Mouse (Mus musculus): ENCODE measurements at regions not wholly inside any gene's neighbourhood (a gene's known extent, or its start where the extent isn't known, plus 50 kb on each side); places are given as distances from the start of the nearest gene placed in this dataset.
A peak's percentile ranks its signal among the peaks of the same experiment; 100 is the strongest.

- no peak for DNase-seq (ENCODE audit: low read depth in 1 of 2, low spot score in 2 of 2)
Measured at GRCm38 (mm10) chr2:148622216-148622615, 50.2 kb upstream of the Nxt1 start.

DNA sequence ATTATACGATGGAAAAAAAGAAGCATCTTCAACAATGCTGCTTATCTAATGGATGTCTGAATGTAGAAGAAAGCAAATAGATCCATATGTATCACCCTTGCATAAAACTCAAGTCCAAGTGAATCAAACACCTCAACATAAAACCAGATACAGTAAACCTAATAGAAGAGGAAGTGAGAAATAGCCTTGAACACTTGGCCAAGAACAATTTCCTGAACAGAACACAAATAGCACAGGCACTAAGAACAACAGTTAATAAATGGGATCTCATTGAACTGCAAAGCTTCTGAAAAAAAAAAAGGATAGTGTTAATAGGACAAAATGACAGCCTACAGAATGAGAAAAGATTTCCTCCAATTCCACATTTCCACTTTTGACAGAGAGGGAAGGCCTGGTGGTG, 60.5 kb upstream of the Nxt1 start:
- DNase-seq (ENCODE audit: low read depth in 1 of 2, low spot score in 2 of 2): no peak

DNA sequence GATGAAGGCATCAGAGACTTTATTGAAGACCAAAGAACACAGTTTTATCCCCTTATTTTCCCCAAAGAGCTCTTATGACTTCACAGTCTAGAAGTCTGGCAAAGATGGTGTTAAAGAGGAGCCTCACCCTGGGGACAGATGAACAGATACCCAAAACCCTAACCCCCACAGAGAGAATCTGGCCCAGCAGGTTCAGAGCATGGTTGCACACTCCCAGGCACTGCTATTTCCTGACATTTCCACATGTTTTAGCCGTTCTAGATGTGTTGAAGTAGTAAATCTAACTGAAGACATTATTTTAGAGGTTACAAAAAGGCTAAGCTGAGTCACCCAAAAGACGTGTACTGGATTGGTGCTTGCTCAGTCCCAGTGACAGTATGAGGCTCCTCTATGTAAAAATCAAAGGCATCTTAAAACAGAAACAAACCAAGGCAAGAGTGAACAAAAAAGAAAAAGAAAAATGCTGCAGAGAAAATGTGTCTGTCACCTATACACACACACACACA, 66.9 kb upstream of the Nxt1 start:
- no peak for DNase-seq (ENCODE audit: low read depth in 1 of 2, low spot score in 2 of 2)

GRCm38 (mm10) chr2:148603951-148604350, 68.5 kb upstream of the Nxt1 start:
- no peak for DNase-seq (ENCODE audit: low read depth in 1 of 2, low spot score in 2 of 2)

DNA sequence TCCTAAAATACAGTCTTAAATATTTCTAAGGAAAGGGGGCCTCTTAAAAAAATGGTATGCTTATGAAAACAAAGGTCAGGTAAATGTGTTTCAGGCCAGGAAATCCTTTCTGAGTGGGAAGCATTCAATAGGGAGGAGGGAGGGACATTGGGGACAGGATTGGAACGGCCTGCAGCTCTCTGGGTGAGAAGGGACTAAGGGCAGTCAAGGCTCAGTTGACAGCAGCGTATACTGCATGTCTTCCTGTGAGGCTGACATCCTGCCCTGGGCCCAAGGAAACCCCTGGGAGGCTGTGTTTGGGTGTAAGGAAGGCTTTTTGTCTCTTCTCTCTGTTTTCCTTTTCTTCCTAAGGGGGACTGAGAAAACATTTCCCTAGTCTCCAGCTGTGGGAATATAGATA, 69.1 kb upstream of the Nxt1 start:
- DNase-seq (ENCODE audit: low read depth in 1 of 2, low spot score in 2 of 2): no peak

DNA sequence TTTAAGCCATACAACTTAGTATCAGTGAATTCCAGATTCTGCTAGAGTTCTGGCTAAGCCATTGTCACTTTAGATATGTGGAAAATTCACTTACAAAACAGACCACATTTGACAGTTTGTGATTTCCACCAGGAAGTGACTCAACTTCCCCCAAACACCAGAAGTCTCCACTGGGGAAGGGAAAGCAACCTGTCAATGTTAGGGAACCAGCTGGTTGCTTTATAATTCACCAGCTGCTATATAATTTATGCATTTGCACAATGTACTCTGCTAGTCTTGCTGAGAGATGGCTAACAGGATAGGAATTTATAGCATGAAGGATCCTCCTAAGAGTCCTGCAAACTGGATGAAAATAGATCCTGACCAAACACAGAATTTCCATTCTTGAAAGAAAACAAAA, 72.9 kb upstream of the Nxt1 start:
- no peak for DNase-seq (ENCODE audit: low read depth in 1 of 2, low spot score in 2 of 2)

DNA sequence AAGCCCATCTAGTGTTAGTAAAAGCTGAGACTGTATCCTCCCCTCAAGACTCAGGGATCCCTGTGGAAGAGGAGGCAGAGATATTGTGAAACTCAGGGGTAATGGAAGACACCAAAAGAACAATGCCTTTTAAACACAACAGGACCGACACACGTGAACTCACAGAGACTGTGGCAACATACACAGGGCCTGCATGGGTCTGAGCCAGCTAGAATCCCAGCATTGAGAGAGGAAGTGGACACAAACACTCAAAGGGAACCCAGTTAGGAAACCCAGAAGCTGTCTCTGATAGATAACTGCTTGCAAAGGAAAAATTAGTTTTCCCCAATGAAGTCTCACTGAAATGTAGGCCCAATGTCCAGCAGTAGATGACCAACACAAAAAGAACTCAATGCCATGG, 75.4 kb upstream of the Nxt1 start:
- DNase-seq (ENCODE audit: low read depth in 1 of 2, low spot score in 2 of 2): no peak

DNA sequence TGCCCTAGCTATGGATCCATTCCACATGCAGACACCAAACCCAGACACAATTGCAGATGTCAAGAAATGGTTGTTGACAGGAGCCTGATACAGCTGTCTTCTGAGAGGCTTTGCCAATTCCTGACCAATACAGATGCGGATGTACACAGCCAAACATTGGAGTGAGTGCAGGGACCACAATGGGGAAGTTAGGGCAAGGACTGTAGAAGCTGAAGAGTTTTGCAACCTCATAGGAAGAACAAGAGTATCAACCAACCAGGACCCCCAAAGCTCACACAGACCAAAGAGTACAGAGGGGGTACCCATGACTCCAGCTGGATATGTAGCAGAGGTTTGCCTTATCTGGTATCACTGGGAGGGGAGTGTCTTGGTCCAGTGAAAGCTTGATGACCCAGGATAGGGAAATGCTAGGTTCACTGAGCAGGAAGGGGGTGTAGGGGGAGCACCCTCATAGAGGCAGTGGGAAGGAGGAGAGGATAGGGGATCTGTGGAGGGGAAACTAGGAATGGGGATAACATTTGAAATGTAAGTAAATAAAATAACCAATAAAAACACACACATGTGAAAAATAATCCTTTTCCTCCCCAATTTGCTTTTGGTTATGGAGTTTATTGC, 86.6 kb upstream of the Nxt1 start:
- no peak for DNase-seq (ENCODE audit: low read depth in 1 of 2, low spot score in 2 of 2)

- no peak for DNase-seq (ENCODE audit: low read depth in 1 of 2, low spot score in 2 of 2)
Measured at GRCm38 (mm10) chr2:148582208-148582607, 90.2 kb upstream of the Nxt1 start.

DNA sequence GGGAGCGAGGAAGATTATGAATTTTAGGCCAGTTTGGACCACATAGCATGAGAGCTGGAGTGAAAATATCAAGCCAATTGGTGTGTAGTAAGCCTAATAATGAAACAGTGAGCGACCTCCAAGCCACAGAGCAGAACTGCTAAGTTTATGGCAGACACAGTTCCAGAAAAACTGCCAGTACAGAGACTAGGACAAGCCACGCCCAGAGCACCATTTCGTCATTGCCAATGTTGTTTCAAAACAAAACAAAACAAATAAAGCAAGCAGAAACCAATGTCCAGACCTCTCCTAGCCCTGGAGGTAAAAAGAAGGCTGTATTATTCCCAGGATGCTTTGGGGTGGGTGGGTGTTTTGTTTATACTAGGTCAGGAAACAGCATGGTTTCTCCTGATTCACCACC, 90.7 kb upstream of the Nxt1 start:
- DNase-seq (ENCODE audit: low read depth in 1 of 2, low spot score in 2 of 2): no peak

GRCm38 (mm10) chr2:148580286-148580966, 92.0 kb upstream of the Nxt1 start:
- DNase-seq (ENCODE audit: low read depth in 1 of 2, low spot score in 2 of 2): no peak

DNA sequence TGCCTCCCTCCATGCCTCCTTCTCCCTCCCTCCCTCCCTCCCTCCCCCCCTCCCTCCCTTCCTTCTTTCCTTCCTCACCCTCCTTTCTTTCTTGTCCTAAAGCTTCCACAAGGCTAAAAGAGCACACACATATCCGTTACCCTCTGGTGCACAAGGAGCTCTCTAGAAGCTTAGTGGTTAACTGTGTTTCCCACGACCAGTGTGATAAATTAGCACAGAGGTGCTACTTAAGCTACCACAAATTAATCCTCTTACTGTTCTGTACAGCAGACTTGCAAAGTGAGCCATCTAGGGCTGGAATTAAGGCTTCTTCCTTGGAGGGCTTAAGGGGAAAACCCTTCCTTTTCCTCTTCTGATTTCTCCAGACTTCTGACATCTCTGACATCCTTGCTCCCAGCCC, 92.8 kb upstream of the Nxt1 start:
- no peak for DNase-seq (ENCODE audit: low read depth in 1 of 2, low spot score in 2 of 2)

DNA sequence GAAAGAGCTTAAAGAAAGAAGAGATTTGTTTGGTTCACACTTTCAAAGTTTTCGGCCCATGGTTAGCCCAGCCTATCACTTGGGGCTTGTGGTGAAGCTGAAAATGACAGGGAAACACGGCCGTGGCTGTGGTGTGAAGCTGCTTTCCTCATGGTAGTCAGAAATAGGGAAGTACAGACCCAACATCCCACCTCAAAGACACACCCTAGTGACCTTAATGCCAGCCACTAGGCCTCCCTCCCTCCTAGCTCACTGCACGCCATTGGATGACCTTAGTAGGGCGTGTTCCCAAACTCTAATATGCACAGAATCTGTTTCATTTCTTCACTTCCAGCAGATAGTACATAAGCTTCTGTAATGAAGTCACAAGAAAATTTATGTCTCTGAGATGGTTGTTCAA, 93.4 kb upstream of the Nxt1 start:
- DNase-seq (ENCODE audit: low read depth in 1 of 2, low spot score in 2 of 2): peak; percentile 61 to 75

DNA sequence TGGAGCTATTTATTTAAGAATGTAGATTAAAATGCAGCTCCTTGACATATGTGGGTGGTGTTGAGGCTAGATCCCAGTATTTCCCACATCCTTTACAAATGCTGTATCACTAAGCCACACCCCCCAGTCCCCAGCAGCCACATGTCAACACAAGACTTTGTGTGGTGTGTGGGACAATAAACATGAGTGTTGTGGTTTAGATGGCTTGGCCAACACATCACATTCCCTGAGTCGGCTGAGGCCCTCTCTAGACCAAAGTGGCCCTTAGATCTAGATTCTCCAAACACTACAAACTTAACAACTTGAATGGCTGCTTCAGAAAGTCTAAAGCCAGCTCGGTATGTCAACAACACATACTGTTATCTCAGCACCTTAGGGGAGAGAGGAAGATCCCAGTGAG, 94.2 kb upstream of the Nxt1 start:
- DNase-seq (ENCODE audit: low read depth in 1 of 2, low spot score in 2 of 2): no peak

GRCm38 (mm10) chr2:148575433-148575832, 97.0 kb upstream of the Nxt1 start:
- DNase-seq (ENCODE audit: low read depth in 1 of 2, low spot score in 2 of 2): no peak

DNA sequence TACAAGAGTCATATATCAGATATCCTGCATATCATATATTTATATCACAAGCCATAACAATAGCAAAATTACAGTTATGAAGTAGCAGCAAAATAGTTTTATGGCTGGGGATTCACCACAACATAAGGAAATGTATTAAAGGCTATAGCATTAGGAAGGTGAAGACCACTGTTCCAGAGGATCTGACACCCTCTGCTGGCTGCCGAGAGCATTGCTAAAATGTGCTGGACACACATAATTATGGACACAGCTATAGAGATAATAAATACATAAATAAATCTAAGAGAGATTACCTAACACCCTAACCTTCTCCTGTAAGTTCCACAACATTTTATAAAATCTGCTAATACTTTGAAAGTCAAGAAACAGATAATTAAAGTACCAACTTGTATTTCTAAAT, 100.2 kb upstream of the Nxt1 start:
- DNase-seq (ENCODE audit: low read depth in 1 of 2, low spot score in 2 of 2): no peak

GRCm38 (mm10) chr2:148571616-148572015, 100.8 kb upstream of the Nxt1 start:
- DNase-seq (ENCODE audit: low read depth in 1 of 2, low spot score in 2 of 2): no peak

- no peak for DNase-seq (ENCODE audit: low read depth in 1 of 2, low spot score in 2 of 2)
Measured at GRCm38 (mm10) chr2:148571018-148571417, 101.4 kb upstream of the Nxt1 start.

- DNase-seq (ENCODE audit: low read depth in 1 of 2, low spot score in 2 of 2): no peak
Measured at GRCm38 (mm10) chr2:148567930-148568481, 104.4 kb upstream of the Nxt1 start.

DNA sequence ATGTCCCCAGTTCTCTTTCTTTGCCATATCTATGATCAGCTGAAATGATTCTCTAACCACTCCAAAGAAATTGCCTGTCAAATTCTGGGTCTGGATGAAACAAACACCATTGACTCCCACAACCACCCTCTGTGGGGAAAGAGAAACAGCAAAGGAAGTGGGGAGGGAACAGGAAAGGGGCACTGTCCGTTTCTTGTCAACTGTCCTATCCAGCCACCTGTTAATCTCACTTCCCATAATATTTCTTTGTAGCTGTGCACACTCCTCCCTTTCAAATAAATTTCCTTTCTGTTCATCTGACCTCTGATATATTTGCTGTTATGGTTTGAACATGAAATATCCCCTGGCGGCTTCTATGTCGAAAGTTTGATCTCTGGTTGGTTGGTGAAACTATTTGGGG, 109.0 kb upstream of the Nxt1 start:
- no peak for DNase-seq (ENCODE audit: low read depth in 1 of 2, low spot score in 2 of 2)

GRCm38 (mm10) chr2:148562041-148562440, 110.4 kb upstream of the Nxt1 start:
- no peak for DNase-seq (ENCODE audit: low read depth in 1 of 2, low spot score in 2 of 2)

DNA sequence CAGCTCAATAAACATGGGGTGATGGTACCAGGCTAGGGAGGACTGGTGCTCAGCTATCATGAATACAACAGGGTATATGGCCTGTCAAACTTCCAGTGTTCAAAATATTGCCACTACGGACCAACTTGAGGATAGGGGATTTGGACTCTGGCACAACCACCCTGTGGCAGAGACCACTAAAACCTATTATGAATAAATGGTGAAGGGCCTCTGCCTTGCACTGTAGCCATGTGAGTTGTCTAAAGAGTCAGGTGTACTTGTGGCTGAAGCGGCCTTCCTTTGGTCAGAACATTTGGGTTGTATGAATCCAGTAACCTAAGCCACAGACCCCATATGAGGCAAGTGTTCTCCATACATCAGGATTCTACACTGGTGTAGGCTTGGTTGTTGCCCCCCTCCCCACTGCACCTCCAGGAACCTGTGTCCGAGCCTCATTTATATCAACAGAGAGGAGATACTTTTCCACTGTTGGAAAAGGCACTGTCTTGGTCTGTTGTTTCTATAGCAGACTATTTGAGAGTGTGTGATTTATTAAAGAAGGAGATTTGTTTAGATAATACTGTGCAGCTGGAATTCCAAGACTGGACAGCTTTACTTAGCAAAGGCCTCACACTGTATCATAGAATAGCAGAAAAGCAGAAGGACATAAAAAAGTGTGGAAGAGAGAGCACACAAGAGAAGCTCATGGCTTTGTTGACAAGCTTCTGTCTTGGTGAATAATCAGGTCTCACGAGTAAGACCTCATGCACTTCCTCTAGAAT, 112.2 kb upstream of the Nxt1 start:
- no peak for DNase-seq (ENCODE audit: low read depth in 1 of 2, low spot score in 2 of 2)

Data from monocyte, adult 2 months (primary cell).